Mouse (Mus musculus): ENCODE results near the gene Papola.

- no peak for TF ChIP-seq POLR2A (IDR thresholded peaks at IDR 0.05; ENCODE audit: low read depth, low read length)
- no peak for TF ChIP-seq CTCF (IDR thresholded peaks at IDR 0.05; ENCODE audit: extremely low read depth, insufficient read depth, insufficient read length, insufficient replicate concordance)
Observed at GRCm38 (mm10) chr12:105852798-105853197, 68.3 kb downstream of the Papola start.
